Mouse (Mus musculus) right cerebral cortex, postnatal 25 days (tissue): Measurements from ENCODE around the gene Tcf3.

Experiments used
- DNase-seq: peaks from one replicate; pipeline ENCODE4 v3.0.0; 2022

The Tcf3 gene

DNA sequence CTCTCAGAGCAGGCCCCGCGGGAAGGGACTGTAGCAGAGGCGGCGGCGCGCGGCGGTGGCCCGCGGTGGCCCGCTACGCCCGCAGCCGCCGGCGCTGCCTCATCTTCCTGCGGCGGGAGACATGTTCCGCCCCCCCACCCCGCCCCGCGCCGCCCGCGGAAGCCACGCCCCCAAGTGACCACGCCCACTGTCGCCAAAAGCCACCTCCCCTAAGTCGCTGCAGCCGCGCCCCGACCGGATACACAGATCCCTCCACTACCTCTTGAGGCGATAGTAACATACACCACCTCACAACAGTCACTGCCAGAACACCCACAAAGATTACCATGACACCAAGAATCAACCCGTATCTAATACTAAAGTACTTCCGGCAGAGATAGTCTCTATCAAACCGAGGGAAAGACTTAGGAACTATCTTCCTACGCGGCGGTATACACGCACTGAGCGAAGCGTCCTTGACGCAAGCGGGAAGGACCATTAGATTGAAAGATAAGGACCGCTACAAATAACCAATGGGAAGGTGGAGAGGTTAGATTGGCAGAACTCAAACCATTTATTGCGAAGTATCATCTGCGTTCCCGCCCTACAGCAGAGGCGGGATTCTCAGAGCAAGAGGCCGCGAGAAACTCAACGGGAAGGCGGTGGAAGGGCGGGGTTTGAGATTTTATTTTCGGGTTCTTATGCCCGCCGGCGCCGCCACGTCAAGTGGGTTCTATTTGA, at the start of gene Tcf3:
TSS of gene Tcf3 (minus strand) at position 135 of the 720 bp plus-strand sequence.
- DNase-seq, result peak; percentile 95

DNA sequence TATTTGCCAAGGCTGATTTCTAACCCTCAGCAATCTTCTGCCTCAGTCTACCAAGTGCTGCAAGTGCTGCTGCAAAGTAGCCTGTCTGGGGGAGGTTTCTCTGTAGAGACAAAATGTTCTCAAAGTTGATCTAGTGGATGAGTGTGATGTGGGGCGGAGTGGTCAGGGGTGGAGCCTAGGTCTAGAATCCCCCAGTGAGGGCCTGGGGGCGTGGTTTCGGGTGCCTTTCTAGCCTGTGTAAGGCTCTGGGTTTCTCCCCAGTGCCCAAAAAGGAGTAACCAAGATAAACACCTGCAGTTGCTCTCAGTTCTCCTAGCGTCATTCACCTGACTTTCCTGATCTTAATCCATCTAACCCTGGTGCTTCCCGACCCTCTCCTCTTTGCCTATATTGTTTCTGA, 47.6 kb upstream of the Tcf3 start:
- no peak for DNase-seq

- DNase-seq, result no peak
Measured at GRCm38 (mm10) chr10:80478531-80478930, 45.1 kb upstream of the Tcf3 start.

DNA sequence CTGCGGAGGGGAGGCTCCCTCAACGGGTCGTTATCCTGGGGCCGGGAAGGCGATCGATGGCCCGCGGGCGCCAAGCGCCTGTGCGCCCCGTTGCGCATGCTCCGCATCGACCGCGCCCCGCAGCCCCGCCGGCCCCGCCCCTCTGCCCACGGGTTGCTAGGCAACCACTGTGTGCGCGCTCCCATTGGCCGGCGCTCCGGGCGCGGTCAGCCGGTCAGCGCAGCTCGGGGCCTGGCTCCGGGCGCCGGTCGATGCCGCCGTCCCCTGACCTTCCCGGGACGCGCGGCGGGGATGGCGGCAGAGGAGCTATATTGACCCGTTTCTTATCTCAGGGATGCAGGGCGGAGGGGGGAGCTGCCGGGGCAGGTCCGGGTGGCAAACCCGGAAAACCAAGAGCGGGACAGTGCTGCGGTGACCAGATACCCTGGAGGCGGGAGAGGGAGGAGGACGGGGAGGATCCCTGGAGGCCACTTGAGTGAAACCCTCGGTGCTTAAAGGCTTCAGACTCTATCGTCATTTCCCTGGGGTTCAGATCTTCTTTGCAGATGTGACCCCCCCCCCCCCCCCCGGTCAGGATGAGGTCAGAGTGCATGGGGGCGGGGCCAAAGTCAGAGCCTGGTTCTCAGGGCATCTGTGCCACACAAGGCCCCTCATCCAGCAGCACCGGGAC, 42.0 kb upstream of the Tcf3 start:
- peak; percentile 89 for DNase-seq

GRCm38 (mm10) chr10:80465066-80465465, 31.6 kb upstream of the Tcf3 start:
- DNase-seq, result no peak

GRCm38 (mm10) chr10:80464381-80465035, 31.1 kb upstream of the Tcf3 start:
- no peak for DNase-seq

DNA sequence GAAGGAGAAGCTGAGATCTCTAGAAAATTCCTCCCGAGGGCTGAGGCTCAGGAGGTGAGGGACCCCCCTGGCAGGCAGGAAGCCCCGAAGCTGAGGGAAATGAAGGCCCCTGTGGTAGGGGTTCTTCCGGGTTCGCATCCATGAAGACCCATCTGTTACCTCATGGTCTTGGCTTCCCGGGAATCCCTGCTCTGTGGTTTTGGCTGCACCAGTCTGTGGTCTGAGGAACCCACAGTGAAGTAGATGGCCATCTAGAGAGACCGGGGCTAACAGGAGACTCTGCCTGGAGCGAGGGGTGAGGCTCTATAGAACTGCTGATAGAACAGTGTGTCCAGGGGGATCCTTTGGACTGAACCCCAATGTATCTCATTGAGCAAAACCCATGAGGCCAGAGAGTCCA, 27.9 kb upstream of the Tcf3 start:
- no peak for DNase-seq

DNA sequence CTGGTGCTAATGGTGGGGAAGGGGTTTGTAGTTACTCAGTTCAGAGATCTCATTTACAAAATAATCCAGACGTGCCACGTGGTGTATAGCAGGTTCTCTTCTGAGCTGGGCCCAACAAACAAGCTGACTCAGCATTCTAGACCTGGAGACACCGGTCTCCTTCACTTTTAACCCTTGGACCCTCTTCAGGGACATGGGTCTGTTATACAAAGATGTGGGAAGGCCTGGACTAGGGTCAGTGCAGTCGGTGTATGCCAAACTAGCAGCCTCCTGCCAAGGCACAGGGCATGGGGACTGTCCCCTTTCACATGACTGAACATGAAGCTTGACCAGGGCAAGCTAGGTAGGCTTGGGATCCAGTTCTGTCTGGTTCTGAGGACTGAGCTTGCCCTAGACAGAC, 26.9 kb upstream of the Tcf3 start:
- no peak for DNase-seq

- no peak for DNase-seq
Measured at GRCm38 (mm10) chr10:80459671-80460070, 26.2 kb upstream of the Tcf3 start.

DNA sequence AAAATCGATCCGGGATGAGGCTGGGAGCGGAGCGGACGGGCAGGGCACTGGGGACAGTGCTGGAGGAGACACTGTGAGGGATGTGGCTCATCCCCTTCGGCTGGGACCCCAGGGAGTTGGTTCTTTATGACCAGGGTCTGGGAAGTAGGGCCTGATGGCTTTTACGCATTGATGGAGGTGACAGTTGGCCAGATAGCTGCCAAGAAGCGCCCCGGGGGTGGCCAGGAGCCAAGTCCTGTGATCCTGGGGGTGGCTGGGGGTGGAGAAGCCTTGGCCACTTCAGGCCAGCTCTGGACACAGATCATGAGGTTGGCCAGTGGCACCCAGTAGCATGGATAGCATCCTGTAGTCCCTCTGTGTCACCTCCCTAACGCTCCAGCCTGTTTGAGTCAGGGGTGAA, 25.8 kb upstream of the Tcf3 start:
- no peak for DNase-seq

DNA sequence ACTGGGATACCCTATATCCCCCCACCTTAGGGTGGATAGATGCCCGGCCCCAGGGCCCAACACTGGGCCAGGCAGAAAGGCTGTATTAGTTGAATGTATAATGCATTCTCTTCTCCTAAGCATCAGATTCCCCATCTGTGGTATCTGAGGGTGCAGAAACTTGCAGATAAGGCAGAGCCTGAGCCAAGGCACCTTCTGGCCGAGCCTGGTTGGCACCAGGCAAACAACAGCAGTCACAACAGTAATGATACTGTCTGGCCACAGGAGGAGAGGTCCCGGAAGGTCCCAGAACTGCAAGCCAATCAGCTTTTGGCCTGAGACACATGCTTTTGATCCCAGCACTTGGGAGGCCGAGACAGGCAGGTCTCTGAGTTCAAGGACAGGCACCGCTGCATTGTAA, 22.2 kb upstream of the Tcf3 start:
- no peak for DNase-seq

DNA sequence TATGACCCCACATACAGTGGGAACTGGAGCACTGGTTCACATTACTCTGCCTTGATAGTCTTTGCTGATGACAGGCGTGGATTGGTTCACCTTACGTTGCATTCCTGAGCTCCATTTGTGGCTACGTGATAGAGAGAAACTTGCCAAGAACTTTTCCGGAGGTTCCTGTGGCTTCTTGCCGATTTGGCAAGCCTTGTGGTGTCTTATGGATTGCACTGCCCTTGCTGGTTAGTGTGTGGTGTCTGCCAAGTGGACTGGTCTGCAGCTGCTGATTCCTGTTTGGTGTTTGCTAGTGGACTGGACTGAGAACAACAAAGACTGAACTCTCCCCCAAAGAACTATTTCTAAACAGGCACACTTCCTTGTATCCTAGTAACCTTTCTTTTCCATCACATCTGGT, 21.3 kb upstream of the Tcf3 start:
- no peak for DNase-seq

DNA sequence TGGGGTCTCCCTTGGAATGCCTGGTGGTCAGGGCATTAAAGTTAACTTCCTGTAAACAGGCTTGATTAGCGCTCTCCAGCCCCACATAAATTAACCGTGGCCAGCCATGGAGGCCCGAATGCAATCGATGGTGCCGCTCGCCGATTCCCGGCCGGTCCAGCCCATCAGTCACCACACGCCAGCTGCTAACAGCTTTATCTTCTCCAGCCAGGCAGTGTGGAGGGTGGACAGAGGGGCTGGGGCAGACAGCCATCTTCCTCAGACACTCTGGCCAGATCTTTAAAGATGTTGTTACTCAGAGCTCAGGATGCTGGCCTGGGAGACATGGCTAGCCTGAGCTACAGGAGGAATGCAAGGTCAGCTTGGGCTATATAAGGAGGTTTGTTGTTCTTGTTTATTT, 20.2 kb upstream of the Tcf3 start:
- no peak for DNase-seq

- no peak for DNase-seq
Measured at GRCm38 (mm10) chr10:80450599-80450998, 17.2 kb upstream of the Tcf3 start.

DNA sequence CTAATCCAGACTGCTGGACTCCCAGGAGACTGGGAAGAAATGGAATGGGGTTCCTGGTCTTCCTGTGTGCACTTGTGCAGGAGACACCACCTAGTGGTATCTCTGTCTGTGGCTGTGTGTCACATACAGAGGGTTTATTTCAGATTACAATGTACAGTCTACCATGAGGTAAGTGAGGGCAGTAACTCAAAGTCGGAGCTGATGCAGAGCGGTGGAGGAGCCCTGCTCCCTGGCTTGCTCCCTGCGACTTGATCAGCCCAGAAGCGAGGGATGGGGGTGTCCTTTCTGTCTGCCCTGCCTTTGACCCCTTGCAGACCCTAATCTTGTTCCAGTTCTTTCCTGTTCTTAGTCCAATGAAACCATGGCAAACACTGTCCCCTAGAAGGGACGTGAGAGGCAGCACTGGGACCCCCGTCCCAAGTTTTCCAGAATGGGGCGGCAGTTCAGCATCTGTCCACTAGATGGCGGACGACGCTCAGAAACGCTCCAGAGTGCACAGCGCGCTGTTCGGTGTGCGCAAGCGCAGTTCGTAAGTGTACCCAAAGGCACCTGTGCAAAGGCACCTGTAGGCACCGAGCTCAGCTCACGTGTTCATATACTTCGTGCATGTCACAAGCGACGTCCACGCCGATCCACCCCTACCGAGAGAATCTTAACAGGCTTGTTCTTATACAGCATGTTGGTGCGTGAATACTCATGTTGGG, 12.6 kb upstream of the Tcf3 start:
- peak; percentile 64 for DNase-seq

DNA sequence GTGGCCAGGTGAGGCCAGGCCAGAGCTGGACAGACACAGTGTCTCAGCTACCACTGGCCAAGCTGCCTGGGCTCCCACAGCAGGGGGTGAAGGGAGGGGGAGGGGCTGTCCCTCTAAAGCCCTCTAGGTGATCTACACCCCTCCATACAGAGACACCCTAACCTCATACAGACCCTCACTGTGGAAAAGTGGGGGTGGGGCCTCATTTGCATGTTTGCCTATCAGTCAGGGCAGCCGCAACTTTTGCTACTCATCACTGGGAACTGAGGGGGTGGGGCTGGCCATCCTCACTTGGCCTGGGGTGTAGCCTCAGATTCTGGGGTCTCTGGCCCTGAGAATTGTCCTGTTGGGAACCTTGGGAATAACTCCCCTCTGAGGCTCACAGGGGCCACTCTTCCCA, 11.6 kb upstream of the Tcf3 start:
- DNase-seq, result no peak

GRCm38 (mm10) chr10:80444339-80445045, 11.0 kb upstream of the Tcf3 start:
- no peak for DNase-seq

DNA sequence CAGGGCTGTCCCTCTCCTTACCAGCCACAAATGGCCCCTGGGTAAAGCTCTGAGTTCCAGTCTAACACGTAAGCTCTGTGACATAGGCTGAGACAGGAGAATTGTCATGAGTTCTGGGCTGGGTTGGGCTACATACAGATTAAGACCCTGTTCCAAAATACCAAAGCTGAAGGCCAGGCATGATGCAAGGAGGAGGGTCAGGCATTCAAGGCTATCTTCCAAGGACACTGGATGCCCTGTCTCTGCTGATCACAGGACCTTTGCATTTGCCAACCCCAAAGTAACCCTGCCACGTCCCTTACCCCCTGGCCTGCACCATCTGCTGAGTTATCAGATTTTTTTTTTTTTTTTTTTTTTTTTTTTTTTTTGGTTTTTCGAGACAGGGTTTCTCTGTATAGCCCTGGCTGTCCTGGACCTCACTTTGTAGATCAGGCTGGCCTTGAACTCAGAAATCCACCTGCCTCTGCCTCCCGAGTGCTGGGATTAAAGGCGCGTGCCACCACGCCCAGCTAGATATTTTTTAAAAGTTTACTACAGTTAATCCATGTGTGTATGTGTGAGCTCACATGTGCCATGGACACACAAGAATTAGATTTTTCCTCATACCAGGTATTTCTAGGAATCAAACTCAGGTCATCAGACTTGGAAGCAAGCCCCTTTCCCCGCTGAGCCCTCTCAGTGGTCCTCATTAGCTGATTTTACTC, 10.3 kb upstream of the Tcf3 start:
- DNase-seq, result no peak

DNA sequence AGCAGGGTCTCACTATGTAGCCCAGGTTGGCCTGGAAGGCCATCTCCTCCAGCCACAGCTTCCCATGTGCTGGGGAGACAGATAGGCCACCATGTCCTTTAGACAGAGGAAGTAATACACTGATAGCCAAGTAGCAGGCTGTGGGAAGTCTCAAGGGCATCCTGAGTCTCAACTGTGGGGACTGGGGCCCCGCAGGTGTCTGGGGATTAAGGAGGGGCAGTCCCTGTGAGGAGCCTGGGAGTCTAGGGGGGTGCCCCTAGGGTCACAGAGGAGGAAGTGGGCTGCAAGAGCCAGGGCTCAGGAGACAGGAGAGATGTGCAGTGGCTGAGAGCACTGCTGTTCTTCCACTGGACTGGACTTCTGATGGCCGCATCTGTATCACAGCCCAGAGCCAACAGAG, 9.5 kb upstream of the Tcf3 start:
- no peak for DNase-seq

- no peak for DNase-seq
Measured at GRCm38 (mm10) chr10:80441598-80441997, 8.2 kb upstream of the Tcf3 start.

GRCm38 (mm10) chr10:80440031-80440430, 6.6 kb upstream of the Tcf3 start:
- DNase-seq, result no peak

- DNase-seq, result no peak
Measured at GRCm38 (mm10) chr10:80437973-80438372, 4.5 kb upstream of the Tcf3 start.
